Mouse (Mus musculus): ENCODE data around the gene Nsg2. TPM values are rescaled to one million over a fixed set of nuclear protein-coding genes. Genes with fewer than 3 reads are reported as not detected.
A peak's percentile ranks its signal among the peaks of the same experiment; 100 is the strongest.

Gene Nsg2
- polyA plus RNA-seq, 1 experiment from 2014 or later, result 655 TPM

- H3K4me1 ChIP-seq, result peaks cover 42% of the 10 kb centered on the region
- H3K27ac ChIP-seq, result peak overlapping the region; percentile 14; the same call in 1 of the 2 replicates
- no peaks in the 10 kb centered on the region for H3K9me3 ChIP-seq
- H3K36me3 ChIP-seq (replicated peaks), result no peaks in the 10 kb centered on the region
- no peak overlapping the region for H3K4me3 ChIP-seq
- no peaks in the 10 kb centered on the region for H3K27me3 ChIP-seq (replicated peaks)
- ATAC-seq (replicated peaks), result no peak
- no peak overlapping the region for H3K9ac ChIP-seq
- 14% methylated on average over 12 of the region's 12 CpGs for WGBS
- no peak overlapping the region for H3K4me2 ChIP-seq
Observed at GRCm38 (mm10) chr11:32102976-32103375, 102.7 kb downstream of the Nsg2 start.

- H3K27me3 ChIP-seq (replicated peaks), result no peaks in the 10 kb centered on the region
- no peaks in the 10 kb centered on the region for H3K9me3 ChIP-seq
- peaks cover 54% of the 10 kb centered on the region for H3K4me1 ChIP-seq
- no peak for ATAC-seq (replicated peaks)
- H3K27ac ChIP-seq, result no peak overlapping the region
- H3K36me3 ChIP-seq (replicated peaks), result no peaks in the 10 kb centered on the region
- H3K4me2 ChIP-seq, result no peak overlapping the region
- H3K4me3 ChIP-seq, result no peak overlapping the region
- no peak overlapping the region for H3K9ac ChIP-seq
- 59% methylated on average over 9 of the region's 9 CpGs for WGBS
Observed at GRCm38 (mm10) chr11:32104406-32105116, 104.3 kb downstream of the Nsg2 start.

GRCm38 (mm10) chr11:32105750-32106646, 105.7 kb downstream of the Nsg2 start:
- peak; percentile 48; the same call in 1 of the 2 replicates for ATAC-seq (replicated peaks)
- H3K27me3 ChIP-seq (replicated peaks), result no peaks in the 10 kb centered on the region
- no peak overlapping the region for H3K4me3 ChIP-seq
- H3K27ac ChIP-seq, result peak overlapping the region; percentile 75
- H3K4me2 ChIP-seq, result no peak overlapping the region
- 0 out of 2 replicates have a peak overlapping the region, but pooled peaks have one; percentile 8 for H3K9ac ChIP-seq
- 25% methylated on average over 10 of the region's 10 CpGs for WGBS
- peaks cover 51% of the 10 kb centered on the region for H3K4me1 ChIP-seq
- no peaks in the 10 kb centered on the region for H3K9me3 ChIP-seq
- no peaks in the 10 kb centered on the region for H3K36me3 ChIP-seq (replicated peaks)

GRCm38 (mm10) chr11:32106647-32106985, 106.4 kb downstream of the Nsg2 start:
- 89% methylated on average over 4 of the region's 4 CpGs for WGBS
- Histone ChIP-seq H3K27ac (peak overlapping the region; percentile 75), H3K4me2 (no peak overlapping the region), H3K36me3 (replicated peaks) (no peaks in the 10 kb centered on the region), H3K4me1 (peaks cover 47% of the 10 kb centered on the region), H3K27me3 (replicated peaks) (no peaks in the 10 kb centered on the region), H3K9me3 (no peaks in the 10 kb centered on the region), H3K4me3 (no peak overlapping the region), H3K9ac (0 out of 2 replicates have a peak overlapping the region, but pooled peaks have one; percentile 8)
- ATAC-seq (replicated peaks), result no peak

- H3K4me3 ChIP-seq, result no peak overlapping the region
- H3K4me1 ChIP-seq, result peaks cover 50% of the 10 kb centered on the region
- no peaks in the 10 kb centered on the region for H3K36me3 ChIP-seq (replicated peaks)
- peak overlapping the region; percentile 71 for H3K27ac ChIP-seq
- WGBS, result 33% methylated on average over 8 of the region's 8 CpGs
- no peak for ATAC-seq (replicated peaks)
- no peak overlapping the region for H3K4me2 ChIP-seq
- H3K9ac ChIP-seq, result no peak overlapping the region
- no peaks in the 10 kb centered on the region for H3K9me3 ChIP-seq
- H3K27me3 ChIP-seq (replicated peaks), result no peaks in the 10 kb centered on the region
Observed at GRCm38 (mm10) chr11:32108441-32108840, 108.2 kb downstream of the Nsg2 start.

Other genes starting within 250 kb of the Nsg2 start
- gene Cpeb4, start 128.3 kb upstream of the Nsg2 start, polyA plus RNA-seq (2015; fragmentation: Nextera tagmentation; extraction: Ambion mirVana), result 16.5 and 17.3 TPM in 2 replicates
- 0.19 and 0.32 TPM in 2 replicates for gene 4930524B15Rik, start 34.9 kb upstream of the Nsg2 start, polyA plus RNA-seq (2015; fragmentation: Nextera tagmentation; extraction: Ambion mirVana)
- not detected in 2 replicates for gene Il9r, start 199.8 kb downstream of the Nsg2 start, polyA plus RNA-seq (2015; fragmentation: Nextera tagmentation; extraction: Ambion mirVana)
- gene Snrnp25, start 205.0 kb downstream of the Nsg2 start, polyA plus RNA-seq (2015; fragmentation: Nextera tagmentation; extraction: Ambion mirVana), result 40.4 and 48.3 TPM in 2 replicates
- 21.3 and 23.8 TPM in 2 replicates for gene Rhbdf1, start 221.8 kb downstream of the Nsg2 start, polyA plus RNA-seq (2015; fragmentation: Nextera tagmentation; extraction: Ambion mirVana)
- 41.2 and 44.1 TPM in 2 replicates for gene Mpg, start 226.0 kb downstream of the Nsg2 start, polyA plus RNA-seq (2015; fragmentation: Nextera tagmentation; extraction: Ambion mirVana)